Mouse (Mus musculus): ENCODE data around the gene Rhd.

DNA sequence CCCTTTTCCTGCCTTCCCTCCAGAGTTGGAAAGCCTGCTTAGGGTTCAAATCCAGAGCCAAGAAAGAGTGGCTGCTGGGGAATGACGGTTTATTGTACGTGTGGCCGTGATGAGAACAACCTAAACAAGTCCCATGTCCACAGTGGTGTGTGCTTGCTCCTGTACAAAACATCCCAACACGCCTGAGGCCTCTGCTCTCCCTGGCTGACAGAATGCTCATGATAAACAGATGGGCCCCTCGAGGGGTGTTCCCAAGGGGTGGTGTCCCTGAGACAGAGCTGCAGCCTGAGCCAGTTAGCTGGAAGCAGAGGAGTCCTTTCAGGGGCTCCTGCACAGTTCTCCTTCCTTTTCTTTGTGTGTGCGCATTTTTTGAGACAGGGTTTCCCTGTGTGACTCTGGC, 1.0 kb downstream of the Rhd start:
- TF ChIP-seq TCF12 (IDR thresholded peaks at IDR 0.05; ENCODE audit: low read depth, low read length) (no peak), CTCF (conservative IDR thresholded peaks at IDR 0.05 in 1 of 2, IDR thresholded peaks at IDR 0.05 in 1 of 2; ENCODE audit: low read depth in 2 of 2, low read length in 2 of 2) (no peak), EP300 (IDR thresholded peaks at IDR 0.05; ENCODE audit: low read length) (no peak)

Measured in CH12.LX (cell line).